Mouse (Mus musculus): Measurements from ENCODE around the gene Slc29a3. TPM values are rescaled to one million over a fixed set of nuclear protein-coding genes. Genes with fewer than 3 reads are reported as not detected.
"Not testable (repeated sequence)": the region's sequence is repeated elsewhere in the genome, so short reads cannot be mapped to it uniquely, and the experiment has no call there.

The Slc29a3 gene
- polyA plus RNA-seq, 1 experiment, result 1.6 TPM

- Histone ChIP-seq H3K4me1 (peaks cover 56% of the 10 kb centered on the region), H3K27me3 (replicated peaks) (no peaks in the 10 kb centered on the region), H3K4me3 (replicated peaks) (peak overlapping the region; percentile 25), H3K36me3 (replicated peaks; ENCODE audit: low read length) (peaks cover 76% of the 10 kb centered on the region), H3K9me3 (peaks cover 6% of the 10 kb centered on the region)
- no peak for TF ChIP-seq FLI1 (IDR thresholded peaks at IDR 0.05; ENCODE audit: low read length)
- no peak for TF ChIP-seq GATA1 (IDR thresholded peaks at IDR 0.05; ENCODE audit: borderline replicate concordance, low read length)
Measured at GRCm38 (mm10) chr10:60746512-60746911, 6.1 kb downstream of the Slc29a3 start.

GRCm38 (mm10) chr10:60744543-60745290 lies 7.9 kb downstream of the Slc29a3 start:
- H3K4me1 ChIP-seq, result peaks cover 47% of the 10 kb centered on the region
- peaks cover 67% of the 10 kb centered on the region for H3K36me3 ChIP-seq (replicated peaks; ENCODE audit: low read length)
- H3K27me3 ChIP-seq (replicated peaks), result no peaks in the 10 kb centered on the region
- no peak for TF ChIP-seq GATA1 (IDR thresholded peaks at IDR 0.05; ENCODE audit: borderline replicate concordance, low read length)
- no peak for TF ChIP-seq FLI1 (IDR thresholded peaks at IDR 0.05; ENCODE audit: low read length)
- no peak overlapping the region for H3K4me3 ChIP-seq (replicated peaks)
- peaks cover 6% of the 10 kb centered on the region for H3K9me3 ChIP-seq

- no peaks in the 10 kb centered on the region for H3K27me3 ChIP-seq (replicated peaks)
- peaks cover 48% of the 10 kb centered on the region for H3K4me1 ChIP-seq
- TF ChIP-seq FLI1 (IDR thresholded peaks at IDR 0.05; ENCODE audit: low read length) (no peak), GATA1 (IDR thresholded peaks at IDR 0.05; ENCODE audit: borderline replicate concordance, low read length) (no peak)
- peaks cover 6% of the 10 kb centered on the region for H3K9me3 ChIP-seq
- no peak overlapping the region for H3K4me3 ChIP-seq (replicated peaks)
- peaks cover 57% of the 10 kb centered on the region for H3K36me3 ChIP-seq (replicated peaks; ENCODE audit: low read length)
Measured at GRCm38 (mm10) chr10:60743681-60744080, 8.9 kb downstream of the Slc29a3 start.

- Histone ChIP-seq H3K27me3 (replicated peaks) (no peaks in the 10 kb centered on the region), H3K36me3 (replicated peaks; ENCODE audit: low read length) (peaks cover 50% of the 10 kb centered on the region), H3K9me3 (peaks cover 6% of the 10 kb centered on the region), H3K4me1 (peaks cover 45% of the 10 kb centered on the region), H3K4me3 (replicated peaks) (no peak overlapping the region)
- TF ChIP-seq GATA1 (IDR thresholded peaks at IDR 0.05; ENCODE audit: borderline replicate concordance, low read length) (no peak), FLI1 (IDR thresholded peaks at IDR 0.05; ENCODE audit: low read length) (no peak)
Measured at GRCm38 (mm10) chr10:60742942-60743341, 9.7 kb downstream of the Slc29a3 start.

- H3K4me1 ChIP-seq, result peaks cover 41% of the 10 kb centered on the region
- not testable (repeated sequence) for H3K27me3 ChIP-seq (replicated peaks); H3K9me3 ChIP-seq; H3K4me3 ChIP-seq (replicated peaks)
- peaks cover 43% of the 10 kb centered on the region for H3K36me3 ChIP-seq (replicated peaks; ENCODE audit: low read length)
Measured at GRCm38 (mm10) chr10:60742296-60742695, 10.3 kb downstream of the Slc29a3 start.

GRCm38 (mm10) chr10:60741435-60741834 lies 11.2 kb downstream of the Slc29a3 start:
- Histone ChIP-seq H3K27me3 (replicated peaks) (no peaks in the 10 kb centered on the region), H3K4me3 (replicated peaks) (no peak overlapping the region), H3K36me3 (replicated peaks; ENCODE audit: low read length) (peaks cover 42% of the 10 kb centered on the region), H3K4me1 (peaks cover 33% of the 10 kb centered on the region), H3K9me3 (peaks cover 6% of the 10 kb centered on the region)
- TF ChIP-seq GATA1 (IDR thresholded peaks at IDR 0.05; ENCODE audit: borderline replicate concordance, low read length) (no peak), FLI1 (IDR thresholded peaks at IDR 0.05; ENCODE audit: low read length) (no peak)

- H3K36me3 ChIP-seq (replicated peaks; ENCODE audit: low read length), result peaks cover 40% of the 10 kb centered on the region
- peak overlapping the region; percentile 42 for H3K4me3 ChIP-seq (replicated peaks)
- H3K9me3 ChIP-seq, result peaks cover 6% of the 10 kb centered on the region
- TF ChIP-seq FLI1 (IDR thresholded peaks at IDR 0.05; ENCODE audit: low read length) (no peak), GATA1 (IDR thresholded peaks at IDR 0.05; ENCODE audit: borderline replicate concordance, low read length) (no peak)
- no peaks in the 10 kb centered on the region for H3K27me3 ChIP-seq (replicated peaks)
- H3K4me1 ChIP-seq, result peaks cover 29% of the 10 kb centered on the region
Measured at GRCm38 (mm10) chr10:60739619-60740363, 12.8 kb downstream of the Slc29a3 start.

- Histone ChIP-seq H3K36me3 (replicated peaks; ENCODE audit: low read length) (peaks cover 30% of the 10 kb centered on the region), H3K4me1 (peaks cover 24% of the 10 kb centered on the region), H3K9me3 (peaks cover 6% of the 10 kb centered on the region), H3K4me3 (replicated peaks) (no peak overlapping the region), H3K27me3 (replicated peaks) (no peaks in the 10 kb centered on the region)
- TF ChIP-seq FLI1 (IDR thresholded peaks at IDR 0.05; ENCODE audit: low read length) (no peak), GATA1 (IDR thresholded peaks at IDR 0.05; ENCODE audit: borderline replicate concordance, low read length) (no peak)
Measured at GRCm38 (mm10) chr10:60737886-60738640, 14.5 kb downstream of the Slc29a3 start.

GRCm38 (mm10) chr10:60737169-60737728 lies 15.3 kb downstream of the Slc29a3 start:
- Histone ChIP-seq H3K9me3 (peaks cover 4% of the 10 kb centered on the region), H3K4me3 (replicated peaks) (no peak overlapping the region), H3K27me3 (replicated peaks) (no peaks in the 10 kb centered on the region), H3K36me3 (replicated peaks; ENCODE audit: low read length) (peaks cover 23% of the 10 kb centered on the region), H3K4me1 (peaks cover 29% of the 10 kb centered on the region)
- TF ChIP-seq FLI1 (IDR thresholded peaks at IDR 0.05; ENCODE audit: low read length) (no peak), GATA1 (IDR thresholded peaks at IDR 0.05; ENCODE audit: borderline replicate concordance, low read length) (no peak)

Measured in megakaryocyte, embryonic 14.5 days (primary cell).